Mouse (Mus musculus) MEL (cell line): ENCODE measurements around the gene Oxld1.

ENCODE experiments used
- CTCF ChIP-seq, 3 experiments: IDR thresholded peaks in 2 of 3; conservative IDR thresholded peaks in 1 of 3; 2 replicates each; pipeline ENCODE4 v1.5.1; 2011 to 2012; ENCODE audit warnings: low read length in 3 of 3, low read depth in 2 of 3, mild to moderate bottlenecking in 2 of 3, improper control_type of control experiment in 1 of 3, inconsistent platforms in 1 of 3, mixed read lengths in 1 of 3, moderate library complexity in 1 of 3; ENCODE audit not compliant: control insufficient read depth in 1 of 3, insufficient read depth in 1 of 3, poor library complexity in 1 of 3, severe bottlenecking in 1 of 3
- MAX ChIP-seq: IDR thresholded peaks from 2 replicates; pipeline ENCODE4 v1.6.1; 2011; ENCODE audit warnings: low read length, improper control_type of control experiment
- MAZ ChIP-seq: IDR thresholded peaks from 2 replicates; pipeline ENCODE4 v1.6.1; 2012; ENCODE audit warnings: low read depth, mild to moderate bottlenecking, inconsistent platforms, low read length, improper control_type of control experiment
- MEF2A ChIP-seq: IDR thresholded peaks from 2 replicates; pipeline ENCODE4 v1.6.1; 2014; ENCODE audit warnings: low read depth, mild to moderate bottlenecking, inconsistent platforms, low read length, improper control_type of control experiment; ENCODE audit not compliant: poor library complexity, insufficient replicate concordance, severe bottlenecking; ENCODE audit errors: extremely low read depth
- NELFE ChIP-seq: IDR thresholded peaks from 2 replicates; pipeline ENCODE4 v1.6.1; 2011; ENCODE audit warnings: low read depth, low read length, improper control_type of control experiment
- TAL1 ChIP-seq: IDR thresholded peaks from 2 replicates; pipeline ENCODE4 v1.6.1; 2012; ENCODE audit warnings: mild to moderate bottlenecking, inconsistent platforms, low read length, moderate library complexity, mixed read lengths

- TF ChIP-seq MAX (no peak), NELFE (no peak), MAZ (no peak), CTCF (IDR thresholded peaks at IDR 0.05 in 2 of 3, conservative IDR thresholded peaks at IDR 0.05 in 1 of 3; ENCODE audit: control insufficient read depth in 1 of 3, insufficient read depth in 1 of 3, low read depth in 2 of 3, low read length in 3 of 3, poor library complexity in 1 of 3, severe bottlenecking in 1 of 3) (no peak), TAL1 (no peak), MEF2A (no peak)
Observed at GRCm38 (mm10) chr11:120483448-120483934, 25.6 kb upstream of the Oxld1 start.
